Mouse (Mus musculus) layer of hippocampus, postnatal 25 days (tissue): Measurements from ENCODE around the gene Olfr1360. TPM values are rescaled to one million over a fixed set of nuclear protein-coding genes. Genes with fewer than 3 reads are reported as not detected.
"Not testable (repeated sequence)": the region's sequence is repeated elsewhere in the genome, so short reads cannot be mapped to it uniquely, and the experiment has no call there.

Experiments
- DNase-seq, 2 experiments: peaks; one replicate each; pipeline ENCODE4 v3.0.0; 2022; ENCODE audit warnings: mixed read lengths in 2 of 2, low spot score in 1 of 2; ENCODE audit errors: extremely low spot score in 1 of 2
- total RNA-seq, 2 experiments: library from RNA; stranded (reverse); gene quantifications; 2 replicates each; pipeline ENCODE4 v1.2.3; 2021

Olfr1360 gene
- not detected for total RNA-seq

DNA sequence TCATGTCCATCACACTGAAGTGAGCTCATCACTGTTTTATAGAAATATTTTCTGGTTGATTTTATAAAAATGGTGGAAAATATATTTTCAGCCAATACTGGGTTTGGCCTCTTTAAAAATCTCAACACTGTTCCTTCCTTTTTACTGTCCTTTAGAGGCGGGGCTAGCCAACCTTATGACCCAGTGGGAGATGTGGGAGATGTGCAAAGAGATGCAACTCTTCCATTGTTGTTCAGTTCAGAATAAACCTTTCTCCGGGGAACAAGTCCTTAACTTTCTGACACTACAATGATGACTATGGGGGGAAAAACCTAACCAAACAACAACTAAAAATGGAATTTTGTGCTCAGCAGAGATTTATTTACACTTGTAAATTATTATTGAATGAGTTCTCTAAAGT is at the start of gene Olfr1360:
Gene Olfr1360, minus strand, starts transcription at position 101 of the 400 bp plus-strand sequence.
- no peak for DNase-seq

DNA sequence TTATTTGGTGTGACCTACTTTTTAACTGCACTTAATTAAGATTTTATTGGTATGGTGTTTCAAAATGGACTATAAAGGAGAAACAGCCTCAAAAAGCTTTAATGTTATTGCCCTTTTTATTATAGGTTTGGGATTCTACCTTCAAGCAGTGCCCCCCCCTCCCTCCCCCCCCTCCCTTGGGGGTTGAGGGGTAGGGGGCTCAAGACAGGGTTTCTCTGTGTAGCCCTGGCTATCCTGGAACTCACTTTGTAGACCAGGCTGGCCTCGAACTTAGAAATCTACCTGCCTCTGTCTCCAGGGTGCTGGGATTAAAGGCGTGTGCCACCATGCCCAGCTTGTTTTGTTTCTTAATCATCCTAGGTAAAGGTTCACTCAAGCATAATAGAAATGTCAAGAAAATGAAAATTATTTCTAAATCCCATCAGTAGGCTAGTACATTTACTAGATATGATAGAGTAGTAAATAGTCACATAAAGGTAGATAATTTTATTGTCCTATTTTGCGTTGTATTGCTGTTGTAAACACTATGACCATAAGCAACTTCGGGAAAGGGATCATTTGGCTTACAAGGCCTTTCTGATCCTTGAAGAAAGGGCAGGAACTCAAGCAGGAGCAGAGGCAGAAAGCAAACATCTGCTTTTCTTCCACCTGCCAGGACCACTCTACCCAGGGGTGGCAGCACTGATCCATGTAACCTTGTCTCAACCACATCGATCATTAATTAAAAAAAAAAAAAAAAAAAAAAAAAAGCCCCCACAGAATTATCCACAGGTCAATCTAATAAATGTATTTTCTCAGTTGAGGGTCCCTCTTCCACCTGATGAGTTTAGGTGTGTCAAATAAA is 46.0 kb upstream of the Olfr1360 start:
- DNase-seq = no peak

DNA sequence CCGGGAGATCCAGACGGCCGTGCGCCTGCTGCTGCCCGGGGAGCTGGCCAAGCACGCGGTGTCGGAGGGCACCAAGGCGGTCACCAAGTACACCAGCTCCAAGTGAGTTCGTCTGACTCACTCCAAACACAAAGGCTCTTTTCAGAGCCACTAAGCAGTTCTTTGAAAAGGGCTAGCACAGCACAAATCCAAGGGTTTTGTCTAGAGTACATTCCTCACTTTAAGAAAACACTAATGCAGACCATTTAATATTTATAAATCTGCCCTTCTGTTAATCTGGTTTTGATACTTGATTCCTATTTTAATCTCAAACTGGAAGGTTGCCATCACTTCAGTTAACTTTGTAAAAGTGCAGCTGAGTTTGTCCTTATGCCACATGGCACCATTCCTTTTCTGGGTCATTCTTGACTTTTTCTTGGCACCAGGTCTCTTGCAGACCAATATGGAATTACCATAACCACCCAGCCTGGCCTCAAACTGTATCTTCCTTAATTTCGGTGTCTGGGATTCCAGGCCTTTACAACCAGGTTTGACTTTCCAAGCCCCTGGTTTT is 45.2 kb upstream of the Olfr1360 start:
- DNase-seq = no peak

DNA sequence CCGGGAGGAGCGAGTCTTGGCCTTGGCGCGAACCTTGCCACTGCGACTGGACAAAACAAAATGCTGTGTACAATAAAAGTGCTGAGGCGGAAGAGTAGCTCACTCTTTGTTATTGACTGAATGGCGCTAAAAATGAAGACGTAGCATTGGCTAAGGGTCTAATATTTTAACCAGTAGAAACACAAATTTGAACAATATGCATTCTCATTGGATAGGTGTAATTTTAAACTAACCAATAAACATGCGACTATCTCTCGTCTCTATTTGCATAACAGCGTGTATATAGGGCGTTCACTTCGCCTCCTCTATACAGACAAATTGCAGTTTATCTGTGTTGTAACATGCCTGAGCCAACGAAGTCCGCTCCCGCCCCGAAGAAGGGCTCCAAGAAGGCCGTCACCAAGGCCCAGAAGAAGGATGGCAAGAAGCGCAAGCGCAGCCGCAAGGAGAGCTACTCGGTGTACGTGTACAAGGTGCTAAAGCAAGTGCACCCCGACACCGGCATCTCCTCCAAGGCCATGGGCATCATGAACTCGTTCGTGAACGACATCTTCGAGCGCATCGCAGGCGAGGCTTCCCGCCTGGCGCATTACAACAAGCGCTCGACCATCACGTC is 44.7 kb upstream of the Olfr1360 start, which contains the start of gene Hist1h2bm:
Gene Hist1h2bm, plus strand, starts transcription at position 288 of the 616 bp plus-strand sequence.
- peak; percentile 53 to 59 for DNase-seq

DNA sequence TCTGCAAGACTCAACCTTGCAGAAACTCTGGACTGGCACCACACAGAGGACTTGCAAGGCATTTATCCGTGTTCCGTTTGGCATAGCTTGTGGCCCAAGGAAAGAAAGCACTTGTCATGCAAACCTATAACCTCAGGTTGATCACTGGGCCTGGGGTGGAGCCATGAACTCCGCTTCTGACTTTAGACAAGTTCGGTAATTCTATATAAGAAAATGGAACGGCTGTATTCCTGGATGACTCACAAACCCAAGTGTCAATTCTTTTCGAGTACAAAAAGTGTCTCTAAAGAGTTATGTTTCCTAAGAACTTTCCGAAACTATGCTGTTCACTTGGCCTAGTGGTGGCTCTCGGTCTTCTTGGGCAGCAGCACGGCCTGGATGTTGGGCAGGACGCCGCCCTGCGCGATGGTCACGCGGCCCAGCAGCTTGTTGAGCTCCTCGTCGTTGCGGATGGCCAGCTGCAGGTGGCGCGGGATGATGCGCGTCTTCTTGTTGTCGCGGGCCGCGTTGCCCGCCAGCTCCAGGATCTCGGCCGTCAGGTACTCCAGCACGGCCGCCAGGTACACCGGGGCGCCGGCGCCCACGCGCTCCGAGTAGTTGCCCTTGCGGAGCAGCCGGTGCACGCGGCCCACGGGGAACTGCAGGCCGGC is 44.0 kb upstream of the Olfr1360 start:
- not testable (repeated sequence) for DNase-seq

DNA sequence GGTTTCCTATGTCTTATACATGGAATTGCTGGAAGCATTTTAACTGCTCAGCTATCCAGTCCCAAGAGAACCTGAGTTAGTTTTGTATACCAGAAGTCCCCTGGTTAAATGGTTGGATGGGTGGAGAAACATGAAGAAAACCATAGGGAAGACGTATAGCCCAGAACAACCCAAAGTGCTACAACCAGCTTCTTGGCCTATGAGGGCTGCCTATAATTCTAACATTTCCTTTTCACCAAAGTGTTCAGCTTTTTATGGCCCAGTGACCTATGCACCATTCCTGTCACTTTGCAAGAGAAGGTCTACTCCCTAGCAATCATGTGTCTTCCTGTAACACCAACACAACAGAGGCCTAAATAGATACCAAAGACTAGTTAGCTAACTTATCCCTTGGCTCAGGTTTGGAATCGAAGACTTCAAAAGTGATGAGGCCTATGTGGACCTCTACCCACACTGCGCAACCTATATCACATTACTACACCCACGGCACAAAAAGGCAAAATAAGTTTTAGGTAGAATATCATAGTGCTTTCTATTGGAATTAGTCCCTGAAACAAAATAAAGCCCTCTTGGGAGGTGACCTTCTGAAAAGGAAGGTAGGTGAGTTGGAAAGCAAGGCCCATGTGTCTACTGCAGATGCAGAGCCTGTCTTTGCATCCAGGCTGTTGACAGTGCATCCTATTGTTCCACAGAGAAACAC is 41.3 kb upstream of the Olfr1360 start:
- no peak for DNase-seq

DNA sequence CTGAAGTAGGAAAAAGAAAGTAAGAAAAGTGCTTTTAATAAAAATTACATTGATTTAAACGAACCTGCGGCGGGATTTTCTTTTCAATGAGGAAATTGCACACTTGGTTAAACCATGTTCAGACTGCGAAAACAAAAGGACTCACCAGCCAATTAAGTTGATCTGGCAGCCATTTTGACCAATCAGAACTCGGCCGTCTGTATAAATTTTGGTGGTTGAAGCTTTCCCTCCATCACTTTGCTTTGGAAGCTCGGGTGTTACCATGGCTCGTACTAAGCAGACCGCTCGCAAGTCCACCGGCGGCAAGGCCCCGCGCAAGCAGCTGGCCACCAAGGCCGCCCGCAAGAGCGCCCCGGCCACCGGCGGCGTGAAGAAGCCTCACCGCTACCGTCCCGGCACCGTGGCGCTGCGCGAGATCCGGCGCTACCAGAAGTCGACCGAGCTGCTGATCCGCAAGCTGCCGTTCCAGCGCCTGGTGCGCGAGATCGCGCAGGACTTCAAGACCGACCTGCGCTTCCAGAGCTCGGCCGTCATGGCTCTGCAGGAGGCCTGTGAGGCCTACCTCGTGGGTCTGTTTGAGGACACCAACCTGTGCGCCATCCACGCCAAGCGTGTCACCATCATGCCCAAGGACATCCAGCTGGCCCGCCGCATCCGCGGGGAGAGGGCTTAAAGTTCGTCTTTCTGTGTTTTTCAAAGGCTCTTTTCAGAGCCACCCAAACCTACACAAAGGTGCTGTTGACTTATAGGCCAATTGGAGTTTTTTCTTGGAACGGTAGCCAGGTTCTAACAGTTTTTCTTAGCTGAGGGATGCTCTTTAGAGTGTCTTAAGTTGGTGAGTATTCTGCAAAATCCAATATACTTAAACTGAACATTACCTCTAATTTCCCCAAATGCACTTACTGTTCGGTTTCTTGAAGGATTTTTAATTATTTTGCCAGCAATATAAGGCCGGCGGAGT is 40.5 kb upstream of the Olfr1360 start, which contains the start of gene Hist1h3h:
Gene Hist1h3h, plus strand, starts transcription at position 263 of the 961 bp plus-strand sequence.
- DNase-seq = peak; percentile 66 to 82

DNA sequence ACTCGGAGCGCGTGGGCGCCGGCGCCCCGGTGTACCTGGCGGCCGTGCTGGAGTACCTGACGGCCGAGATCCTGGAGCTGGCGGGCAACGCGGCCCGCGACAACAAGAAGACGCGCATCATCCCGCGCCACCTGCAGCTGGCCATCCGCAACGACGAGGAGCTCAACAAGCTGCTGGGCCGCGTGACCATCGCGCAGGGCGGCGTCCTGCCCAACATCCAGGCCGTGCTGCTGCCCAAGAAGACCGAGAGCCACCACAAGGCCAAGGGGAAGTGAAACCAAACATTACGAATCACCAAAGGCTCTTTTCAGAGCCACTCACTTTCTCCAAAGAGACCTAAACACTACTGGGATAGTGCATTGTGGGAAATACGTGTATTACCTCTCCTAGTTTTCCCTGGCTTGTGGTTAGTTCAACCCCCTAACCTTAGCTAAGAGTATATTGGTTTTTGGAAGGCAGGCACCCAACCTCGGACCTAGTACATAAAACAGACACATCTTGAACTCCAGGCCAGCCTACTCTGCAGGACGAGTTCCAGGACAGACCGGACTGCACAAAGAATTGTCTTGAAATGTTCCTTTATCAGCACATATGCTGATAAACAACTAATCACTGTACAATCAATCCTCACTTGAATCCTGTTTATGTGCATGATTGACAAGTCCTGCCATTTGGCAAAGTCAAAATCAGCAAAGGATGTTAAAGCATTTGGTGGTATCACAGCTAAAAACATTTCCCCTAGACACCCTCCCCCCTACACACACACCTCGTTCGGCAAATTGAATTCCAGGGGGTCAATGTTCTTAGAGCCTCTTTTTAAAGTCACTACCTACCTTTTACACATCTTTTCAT is 39.6 kb upstream of the Olfr1360 start:
- not testable (repeated sequence) for DNase-seq

DNA sequence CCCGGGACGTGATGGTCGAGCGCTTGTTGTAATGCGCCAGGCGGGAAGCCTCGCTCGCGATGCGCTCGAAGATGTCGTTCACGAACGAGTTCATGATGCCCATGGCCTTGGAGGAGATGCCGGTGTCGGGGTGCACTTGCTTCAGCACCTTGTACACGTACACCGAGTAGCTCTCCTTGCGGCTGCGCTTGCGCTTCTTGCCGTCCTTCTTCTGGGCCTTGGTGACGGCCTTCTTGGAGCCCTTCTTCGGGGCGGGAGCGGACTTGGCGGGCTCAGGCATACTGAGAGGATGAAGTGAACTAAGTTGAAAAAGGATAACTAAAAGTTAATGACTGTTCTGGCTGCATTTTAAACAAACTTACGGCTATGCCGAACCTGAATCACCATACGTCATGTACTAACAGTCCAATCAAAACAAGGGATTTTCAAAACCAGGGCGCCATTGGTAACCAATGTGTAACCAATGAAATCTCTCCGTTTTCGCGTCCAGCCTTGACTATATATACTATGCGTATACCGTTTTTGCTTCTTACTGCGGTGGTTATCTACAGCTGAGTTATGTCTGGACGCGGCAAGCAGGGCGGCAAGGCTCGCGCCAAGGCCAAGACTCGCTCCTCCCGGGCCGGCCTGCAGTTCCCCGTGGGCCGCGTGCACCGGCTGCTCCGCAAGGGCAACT is 38.8 kb upstream of the Olfr1360 start, which contains the start of the genes Hist1h2bl and Hist1h2ai:
Gene Hist1h2bl, minus strand, starts transcription at position 280 of the 676 bp plus-strand sequence.
Gene Hist1h2ai, plus strand, starts transcription at position 559 of the 676 bp plus-strand sequence.
- DNase-seq = peak; percentile 52 to 61

DNA sequence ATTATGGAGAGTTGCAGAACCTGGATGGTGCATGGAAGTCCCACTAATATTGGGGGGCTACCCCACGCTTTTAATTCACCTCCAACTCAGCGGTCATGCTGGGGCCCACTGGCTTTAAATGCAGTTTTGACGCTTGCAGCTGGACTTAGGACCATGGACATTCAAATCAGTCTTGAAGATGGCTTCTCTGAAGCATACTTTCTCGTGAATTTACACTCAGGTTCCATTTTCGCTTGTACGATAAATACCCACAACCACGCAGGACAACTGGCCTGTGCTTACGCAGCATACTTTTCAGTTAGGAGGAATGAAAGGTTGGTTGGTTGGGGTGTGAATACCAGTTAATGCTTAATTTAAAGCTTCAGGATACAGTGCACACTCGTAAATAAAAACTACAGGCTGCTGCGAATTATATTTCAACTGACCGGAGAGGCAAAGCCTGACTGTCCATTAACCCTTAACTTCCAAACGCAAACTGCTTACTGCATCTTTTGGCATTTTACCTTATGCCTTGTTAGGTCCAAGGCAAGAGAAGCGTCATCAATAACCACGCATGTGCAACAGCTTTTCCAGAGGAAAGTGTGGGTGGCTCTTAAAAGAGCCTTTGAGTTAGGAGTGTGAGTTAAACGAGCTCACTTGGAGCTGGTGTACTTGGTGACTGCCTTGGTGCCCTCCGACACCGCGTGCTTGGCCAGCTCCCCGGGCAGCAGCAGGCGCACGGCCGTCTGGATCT is 38.1 kb upstream of the Olfr1360 start:
- peak in 1 of 2 experiments; percentile 5 for DNase-seq

DNA sequence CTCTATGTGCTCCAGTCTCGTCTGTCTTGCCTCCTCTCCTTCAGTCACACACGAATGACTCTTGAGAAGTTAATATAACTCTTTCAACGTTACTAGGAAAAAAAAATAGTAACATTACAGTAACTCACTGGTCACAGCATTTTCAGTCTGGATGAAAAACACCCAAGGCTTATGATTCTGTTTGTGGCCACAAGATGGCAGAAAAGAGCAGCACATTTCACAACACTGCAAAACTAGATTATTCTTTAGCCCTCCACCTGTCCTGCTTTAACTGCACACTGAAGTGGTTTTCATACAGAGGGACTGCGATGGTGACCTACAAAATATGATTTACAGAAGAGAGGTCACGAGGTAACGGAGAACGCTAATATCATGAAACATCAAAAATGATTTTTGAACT is 37.5 kb upstream of the Olfr1360 start:
- peak; percentile 28 to 59 for DNase-seq

DNA sequence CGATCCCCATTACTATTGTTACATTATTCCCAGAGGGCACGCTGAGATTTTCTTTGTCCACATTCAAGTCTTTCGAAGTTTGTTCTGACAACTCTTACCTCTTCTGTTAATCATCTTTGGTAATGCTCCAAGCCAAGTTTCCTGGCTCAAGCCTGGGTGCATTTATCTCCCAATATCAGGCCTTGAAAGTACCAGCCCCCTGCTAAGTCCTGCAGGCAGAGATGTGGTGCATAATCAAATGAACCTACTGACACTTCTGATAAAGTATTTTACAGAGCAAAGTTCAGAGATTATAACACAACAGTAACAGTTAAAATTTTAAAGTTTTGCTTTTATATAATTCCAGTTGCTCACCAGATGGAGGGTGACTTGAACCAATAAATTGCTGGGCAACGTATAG is 34.5 kb upstream of the Olfr1360 start:
- DNase-seq = no peak

DNA sequence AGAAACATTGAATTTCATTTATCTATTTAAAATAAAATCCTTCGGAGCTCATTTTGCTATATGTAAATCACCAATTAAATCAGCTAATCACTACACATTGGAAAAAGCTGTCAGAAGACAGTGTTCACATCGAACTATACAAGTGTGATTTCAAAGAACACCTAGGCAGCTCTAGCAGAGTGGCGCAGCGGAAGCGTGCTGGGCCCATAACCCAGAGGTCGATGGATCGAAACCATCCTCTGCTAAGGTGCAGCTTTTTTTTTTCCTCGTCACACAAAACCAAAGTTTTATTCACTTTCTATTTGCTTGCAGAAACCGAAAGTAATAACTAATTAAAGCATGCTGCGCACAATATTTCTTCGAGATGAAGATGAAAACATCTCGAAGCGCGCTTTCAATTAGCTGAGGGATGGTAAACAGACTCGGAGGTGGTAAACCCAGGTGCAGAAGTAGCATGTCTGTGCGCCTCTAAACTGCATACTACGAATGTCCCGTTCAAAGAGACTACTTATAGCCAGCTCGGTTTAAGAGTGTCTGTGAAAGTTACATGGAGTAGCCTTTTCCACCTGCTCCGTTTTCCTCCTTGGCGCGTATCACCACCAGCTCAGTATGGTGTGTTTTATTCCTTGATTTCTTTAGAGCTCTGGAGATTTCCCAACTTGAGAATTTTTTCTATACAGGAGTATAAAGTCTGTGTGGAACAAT is 33.8 kb upstream of the Olfr1360 start:
- peak; percentile 75 to 82 for DNase-seq

DNA sequence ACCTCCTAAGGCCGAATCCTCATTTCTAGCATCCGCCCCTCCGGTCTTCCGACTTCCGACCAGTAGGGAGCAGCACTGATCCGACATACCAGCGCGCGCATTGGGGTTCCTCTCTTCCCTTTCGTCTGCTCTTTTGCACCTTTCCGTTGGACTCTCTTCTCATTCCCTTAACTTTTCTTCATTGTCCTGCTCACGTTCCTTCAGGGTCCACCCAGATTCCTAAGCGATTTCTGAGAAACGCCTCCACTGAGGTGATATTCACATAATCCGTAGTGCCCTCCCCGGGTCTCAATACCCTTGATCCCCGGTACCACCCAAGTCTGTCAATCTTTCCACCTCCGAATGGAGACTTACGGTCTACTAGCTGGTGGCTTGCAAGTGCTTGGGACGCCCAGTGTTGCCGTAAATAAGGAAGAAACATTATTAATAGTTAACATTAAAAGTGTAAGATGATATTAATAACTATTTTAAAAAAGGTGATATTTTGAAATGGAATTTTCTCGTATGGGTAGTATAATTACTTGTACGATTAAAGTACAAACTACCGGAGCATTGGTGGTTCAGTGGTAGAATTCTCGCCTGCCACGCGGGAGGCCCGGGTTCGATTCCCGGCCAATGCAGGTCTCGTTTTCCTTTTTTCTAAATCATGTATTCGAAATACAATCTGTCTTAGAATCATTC is 33.0 kb upstream of the Olfr1360 start:
- DNase-seq = peak; percentile 81 to 92

DNA sequence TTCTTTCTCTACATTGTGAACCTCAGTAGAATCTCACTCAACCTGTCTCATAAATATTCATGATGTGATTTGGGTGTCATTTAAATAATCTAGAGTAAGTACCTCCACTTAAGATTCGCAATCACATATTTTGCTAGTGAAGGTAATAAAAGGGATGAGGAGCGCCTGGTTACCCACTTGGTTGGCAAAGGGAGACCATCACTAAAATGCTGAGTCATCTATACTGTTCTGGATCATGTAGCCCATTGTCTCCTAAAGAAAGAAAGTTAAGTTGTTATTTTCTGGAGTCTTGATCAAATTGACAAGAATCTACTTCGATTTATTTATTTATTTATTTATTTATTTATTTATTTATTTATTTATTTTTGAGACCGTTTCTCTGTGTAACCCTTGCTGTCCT is 29.5 kb upstream of the Olfr1360 start:
- DNase-seq = no peak

DNA sequence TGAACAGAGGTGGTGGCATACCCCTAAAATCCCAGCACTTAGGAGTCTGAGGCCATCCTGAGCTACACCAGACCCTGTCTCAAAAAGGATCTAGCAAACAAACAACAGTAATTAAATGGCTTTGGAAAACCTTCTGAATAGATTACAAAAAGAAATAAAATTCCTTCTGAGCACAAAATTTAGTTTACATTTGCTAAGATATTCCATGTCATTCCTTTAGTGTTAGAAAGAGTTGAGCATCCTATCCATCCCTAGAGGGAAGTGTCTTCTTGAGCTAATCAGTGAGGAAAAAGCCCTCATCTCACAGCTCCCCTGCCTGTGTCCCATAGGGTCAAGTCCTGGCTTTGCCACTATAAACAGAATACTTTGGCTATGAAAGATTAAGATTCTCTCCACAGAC is 20.6 kb upstream of the Olfr1360 start, which contains the start of gene Olfr1359:
Gene Olfr1359, plus strand, starts transcription at position 301 of the 400 bp plus-strand sequence.
- DNase-seq = no peak
